Mouse (Mus musculus) cortical plate, adult 2 months (tissue): ENCODE data around the gene Tanc1.

Experiments used
- CTCF ChIP-seq: fragments of 200-500 bp; IDR thresholded peaks from 2 replicates; pipeline ENCODE4 v1.5.1; 2011; ENCODE audit warnings: mild to moderate bottlenecking, control low read depth, low read length; ENCODE audit not compliant: insufficient read depth; ENCODE audit errors: extremely low read depth
- POLR2A ChIP-seq: fragments of 200-500 bp; IDR thresholded peaks from 2 replicates; pipeline ENCODE4 v1.6.1; 2011; ENCODE audit warnings: mild to moderate bottlenecking, low read length, control low read depth; ENCODE audit not compliant: insufficient read depth; ENCODE audit errors: extremely low read depth

DNA sequence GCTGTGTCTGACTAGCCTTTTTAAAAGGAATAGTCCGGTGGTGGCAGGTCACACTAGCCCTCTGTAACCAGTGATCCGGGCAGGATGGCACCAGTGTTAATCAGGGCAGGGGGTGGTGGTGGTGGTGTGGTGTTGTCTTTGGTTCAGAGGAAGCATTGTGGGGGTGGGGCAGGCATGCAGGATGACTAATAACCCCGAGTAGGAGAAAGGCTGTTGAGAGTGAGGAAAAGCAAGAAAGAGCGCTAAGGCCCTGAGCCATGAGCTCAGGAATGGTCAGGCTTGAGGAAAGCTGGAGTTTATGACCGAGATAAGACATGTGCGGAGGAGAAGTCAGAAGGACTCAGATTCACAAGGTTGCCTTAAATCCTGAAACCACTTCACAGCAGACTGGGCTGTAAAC is 64.6 kb downstream of the Tanc1 start:
- TF ChIP-seq CTCF, result no peak
- no peak for TF ChIP-seq POLR2A
